Mouse (Mus musculus) CH12.LX (cell line): ENCODE measurements around the gene Kiss1r. TPM values are rescaled to one million over a fixed set of nuclear protein-coding genes. Genes with fewer than 3 reads are reported as not detected.

Experiments used
- DNase-seq: peaks from one replicate; pipeline ENCODE4 v3.0.0-alpha.2; 2013; ENCODE audit errors: extremely low read depth
- H3K27ac ChIP-seq: 2 replicates; pipeline ENCODE4 v1.5.1; 2012; ENCODE audit warnings: low read depth, mild to moderate bottlenecking, control low read depth, moderate library complexity; ENCODE audit not compliant: insufficient read depth
- H3K27me3 ChIP-seq: replicated peaks from 2 replicates; pipeline ENCODE3; 2012; ENCODE audit warnings: inconsistent platforms
- H3K36me3 ChIP-seq, 2 experiments: replicated peaks in 1 of 2; 2 replicates each; pipeline versions ENCODE3 to v1.6.1; 2012; ENCODE audit warnings: inconsistent platforms in 1 of 2, low read length in 1 of 2, mild to moderate bottlenecking in 1 of 2, mixed read lengths in 1 of 2, moderate library complexity in 1 of 2; ENCODE audit not compliant: control insufficient read depth in 1 of 2, insufficient read depth in 1 of 2
- H3K4me1 ChIP-seq, 2 experiments: 2 replicates each; pipeline ENCODE4 v1.6.1; 2012; ENCODE audit warnings: inconsistent platforms in 1 of 2, moderate library complexity in 1 of 2; ENCODE audit not compliant: insufficient read depth in 2 of 2, control insufficient read depth in 1 of 2
- H3K4me2 ChIP-seq: 2 replicates; pipeline ENCODE4 v1.6.1; 2012; ENCODE audit warnings: low read depth, mild to moderate bottlenecking, control low read depth; ENCODE audit not compliant: poor library complexity, insufficient read depth, severe bottlenecking
- H3K4me3 ChIP-seq, 3 experiments: fragments of 150-350 bp in 1 of 3; sonication (generic) in 1 of 3; replicated peaks in 1 of 3; 2 replicates each; pipeline versions ENCODE3 to v1.5.1; 2011 to 2012; ENCODE audit warnings: low read depth in 2 of 3, low read length in 2 of 3, mild to moderate bottlenecking in 2 of 3, moderate library complexity in 2 of 3, control low read depth in 1 of 3, improper control_type of control experiment in 1 of 3, inconsistent platforms in 1 of 3, mixed read lengths in 1 of 3; ENCODE audit not compliant: poor library complexity in 1 of 3
- H3K79me2 ChIP-seq: replicated peaks from 2 replicates; pipeline ENCODE4 v1.6.1; 2012; ENCODE audit warnings: mild to moderate bottlenecking, moderate library complexity; ENCODE audit not compliant: control insufficient read depth, poor library complexity, insufficient read depth, severe bottlenecking; ENCODE audit errors: extremely low read depth
- H3K9ac ChIP-seq: 2 replicates; pipeline ENCODE4 v1.6.1; 2012; ENCODE audit warnings: low read depth, mild to moderate bottlenecking, control low read depth, moderate library complexity; ENCODE audit not compliant: insufficient read depth
- H3K9me3 ChIP-seq: replicated peaks from 2 replicates; pipeline ENCODE3; 2012; ENCODE audit warnings: low read length, inconsistent platforms, mixed read lengths
- CHD1 ChIP-seq: IDR thresholded peaks from 2 replicates; pipeline ENCODE4 v1.6.1; 2012; ENCODE audit warnings: low read depth, low read length, improper control_type of control experiment, inconsistent platforms
- CHD2 ChIP-seq: IDR thresholded peaks from 2 replicates; pipeline ENCODE4 v1.6.1; 2011; ENCODE audit warnings: low read length, improper control_type of control experiment
- EP300 ChIP-seq: IDR thresholded peaks from 2 replicates; pipeline ENCODE4 v1.6.1; 2011; ENCODE audit warnings: low read length, improper control_type of control experiment
- ETS1 ChIP-seq: conservative IDR thresholded peaks from 2 replicates; pipeline ENCODE4 v1.6.1; 2012; ENCODE audit warnings: low read depth, mild to moderate bottlenecking, inconsistent platforms, low read length, improper control_type of control experiment, moderate library complexity
- GABPA ChIP-seq: IDR thresholded peaks from 2 replicates; pipeline ENCODE4 v1.6.1; 2012; ENCODE audit warnings: low read depth, low read length, improper control_type of control experiment, inconsistent platforms; ENCODE audit not compliant: insufficient replicate concordance
- IRF4 ChIP-seq: IDR thresholded peaks from 2 replicates; pipeline ENCODE4 v1.6.1; 2014; ENCODE audit warnings: low read depth, mild to moderate bottlenecking, inconsistent platforms, low read length, improper control_type of control experiment
- JUN ChIP-seq: IDR thresholded peaks from 2 replicates; pipeline ENCODE4 v1.6.1; 2011; ENCODE audit warnings: low read depth, mild to moderate bottlenecking, low read length, improper control_type of control experiment, moderate library complexity; ENCODE audit not compliant: insufficient read depth
- JUND ChIP-seq: conservative IDR thresholded peaks from 2 replicates; pipeline ENCODE4 v1.6.1; 2011; ENCODE audit warnings: low read depth, low read length, improper control_type of control experiment
- KAT2A ChIP-seq: IDR thresholded peaks from 2 replicates; pipeline ENCODE4 v1.6.1; 2012; ENCODE audit warnings: low read length, improper control_type of control experiment, inconsistent platforms; ENCODE audit not compliant: insufficient replicate concordance
- MAFK ChIP-seq: IDR thresholded peaks from 2 replicates; pipeline ENCODE4 v1.6.1; 2011; ENCODE audit warnings: low read length, improper control_type of control experiment; ENCODE audit not compliant: insufficient replicate concordance
- MAZ ChIP-seq: IDR thresholded peaks from 2 replicates; pipeline ENCODE4 v1.6.1; 2012; ENCODE audit warnings: low read depth, mild to moderate bottlenecking, inconsistent platforms, low read length, improper control_type of control experiment, moderate library complexity
- MXI1 ChIP-seq: IDR thresholded peaks from 2 replicates; pipeline ENCODE4 v1.6.1; 2011; ENCODE audit warnings: mild to moderate bottlenecking, low read depth, low read length, improper control_type of control experiment
- PAX5 ChIP-seq: IDR thresholded peaks from 2 replicates; pipeline ENCODE4 v1.6.1; 2012; ENCODE audit warnings: low read length, inconsistent platforms, mixed read lengths
- POLR2A ChIP-seq: IDR thresholded peaks from 2 replicates; pipeline ENCODE4 v1.6.1; 2011; ENCODE audit warnings: low read depth, mild to moderate bottlenecking, improper control_type of control experiment, low read length
- POLR2AphosphoS2 ChIP-seq: IDR thresholded peaks from 2 replicates; pipeline ENCODE4 v1.6.1; 2011; ENCODE audit warnings: low read depth, low read length, improper control_type of control experiment
- RAD21 ChIP-seq: IDR thresholded peaks from 2 replicates; pipeline ENCODE4 v1.6.1; 2011; ENCODE audit warnings: low read depth, mild to moderate bottlenecking, low read length, improper control_type of control experiment, moderate library complexity
- RCOR1 ChIP-seq: conservative IDR thresholded peaks from 2 replicates; pipeline ENCODE4 v1.6.1; 2012; ENCODE audit warnings: low read depth, mild to moderate bottlenecking, inconsistent platforms, low read length, improper control_type of control experiment
- SIN3A ChIP-seq: IDR thresholded peaks from 2 replicates; pipeline ENCODE4 v1.6.1; 2012; ENCODE audit warnings: low read length, improper control_type of control experiment, inconsistent platforms
- TBP ChIP-seq: conservative IDR thresholded peaks from 2 replicates; pipeline ENCODE4 v1.6.1; 2011; ENCODE audit warnings: low read depth, low read length, improper control_type of control experiment
- UBTF ChIP-seq: IDR thresholded peaks from 2 replicates; pipeline ENCODE4 v1.6.1; 2012; ENCODE audit warnings: low read depth, mild to moderate bottlenecking, inconsistent platforms, low read length, improper control_type of control experiment, moderate library complexity
- USF1 ChIP-seq: IDR thresholded peaks from 2 replicates; pipeline ENCODE4 v1.6.1; 2014; ENCODE audit warnings: low read depth, mild to moderate bottlenecking, inconsistent platforms, low read length, improper control_type of control experiment
- ZNF384 ChIP-seq: IDR thresholded peaks from 2 replicates; pipeline ENCODE4 v1.6.1; 2012; ENCODE audit warnings: low read depth, low read length, improper control_type of control experiment, inconsistent platforms
- dilution Hi-C: fragments of 300-500 bp; cut with MboI; formaldehyde crosslinking; loops from 2 replicates; pipeline ENCODE4 v1.14.3; 2020; ENCODE audit warnings: low sequenced_read_pairs; ENCODE audit not compliant: extremely low pct_unique_long_range_greater_than_20kb, extremely low pct_ligation_motif_present
- in situ Hi-C: fragments of 300-500 bp; cut with MboI; formaldehyde crosslinking; loops from 3 replicates; pipeline ENCODE4 v1.14.3; 2019; ENCODE audit warnings: low sequenced_read_pairs, low pct_ligation_motif_present, low pct_unique_long_range_greater_than_20kb, mixed read lengths
- polyA plus RNA-seq: library from polyadenylated mRNA; unstranded; fragments of >175 nt; gene quantifications from 2 replicates; pipeline ENCODE4 v1.2.1, GENCODE M21; 2012; ENCODE audit warnings: low read depth; ENCODE audit not compliant: insufficient read length
- total RNA-seq, 2 experiments: library from RNA; depleted of rRNA; stranded (reverse); fragments of 300-350 nt in 1 of 2; fragments of >200 nt in 1 of 2; gene quantifications; 2 replicates each; pipeline ENCODE4 v1.2.3; 2012 to 2014

Gene Kiss1r
- total and polyA plus RNA-seq, 3 experiments, result 0.17 to 0.76 (median 0.24) TPM

DNA sequence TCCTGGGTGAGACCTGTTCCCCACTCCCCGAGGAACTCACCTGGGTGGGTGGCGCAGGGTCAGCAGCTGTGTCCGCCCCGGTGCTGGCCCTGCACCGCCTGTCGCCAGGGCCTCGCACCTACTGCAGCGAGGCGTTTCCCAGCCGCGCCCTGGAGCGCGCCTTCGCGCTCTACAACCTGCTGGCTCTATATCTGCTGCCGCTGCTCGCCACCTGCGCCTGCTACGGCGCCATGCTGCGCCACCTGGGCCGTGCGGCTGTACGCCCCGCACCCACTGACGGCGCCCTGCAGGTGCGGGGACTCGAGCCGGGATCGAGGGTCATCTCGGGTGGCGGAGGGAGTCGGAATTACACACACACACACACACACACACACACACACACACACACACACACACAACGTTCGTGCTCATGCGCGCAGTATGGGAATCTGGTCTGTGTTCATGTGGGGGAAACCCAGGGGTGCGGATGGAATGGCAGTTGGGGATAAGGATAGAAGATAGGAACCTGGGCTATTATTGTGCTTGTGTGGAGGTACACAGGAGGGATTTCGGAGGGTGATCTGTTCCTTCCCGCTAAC, 4.3 kb downstream of the Kiss1r start, which contains the start of gene R3hdm4:
R3hdm4 (minus strand) TSS at position 251 of the 578 bp plus-strand sequence.
- TF ChIP-seq JUND (no peak), RCOR1 (no peak), SIN3A (no peak), MAFK (no peak), POLR2AphosphoS2 (no peak), CHD1 (no peak)
- TF ChIP-seq, all 38 proteins: peak for 0
- Histone ChIP-seq H3K4me1 (peaks cover 3 to 32% of the 10 kb centered on the region in 2 experiments), H3K27ac (no peak within 1 kb of the TSS), H3K4me3 (no peak within 1 kb of the TSS), H3K79me2 (no peaks in the 10 kb centered on the region; the same call in 1 of the 2 replicates), H3K36me3 (no peaks in the 10 kb centered on the region), H3K27me3 (no peaks in the 10 kb centered on the region), H3K9ac (no peak within 1 kb of the TSS), H3K9me3 (peaks cover 4% of the 10 kb centered on the region), H3K4me2 (no peak within 1 kb of the TSS)
- in situ Hi-C loops, result loop anchor here (5.0 kb wide), 1 partner anchor 89 kb away; no protein-coding TSS in a partner anchor
- dilution Hi-C loops, result no loop called here
- no peak for DNase-seq

DNA sequence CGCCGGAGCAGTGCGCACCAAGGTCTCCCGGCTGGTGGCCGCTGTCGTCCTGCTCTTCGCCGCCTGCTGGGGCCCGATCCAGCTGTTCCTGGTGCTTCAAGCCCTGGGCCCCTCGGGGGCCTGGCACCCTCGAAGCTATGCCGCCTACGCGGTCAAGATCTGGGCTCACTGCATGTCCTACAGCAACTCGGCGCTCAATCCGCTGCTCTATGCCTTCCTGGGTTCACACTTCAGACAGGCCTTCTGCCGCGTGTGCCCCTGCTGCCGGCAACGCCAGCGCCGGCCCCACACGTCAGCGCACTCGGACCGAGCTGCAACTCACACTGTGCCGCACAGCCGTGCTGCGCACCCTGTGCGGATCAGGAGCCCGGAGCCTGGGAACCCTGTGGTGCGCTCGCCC, 4.8 kb downstream of the Kiss1r start:
- Histone ChIP-seq H3K9me3 (peaks cover 4% of the 10 kb centered on the region), H3K4me2 (no peak overlapping the region), H3K9ac (no peak overlapping the region), H3K4me3 (no peak overlapping the region), H3K27me3 (no peaks in the 10 kb centered on the region), H3K4me1 (peaks cover 2 to 33% of the 10 kb centered on the region in 2 experiments; a peak in 2 of 4 replicates), H3K36me3 (no peaks in the 10 kb centered on the region), H3K79me2 (no peaks in the 10 kb centered on the region), H3K27ac (no peak overlapping the region)
- TF ChIP-seq MAZ (no peak), EP300 (no peak), PAX5 (no peak), MAFK (no peak)
- no peak for DNase-seq
- in situ Hi-C loops (loop anchor here (5.0 kb wide), 1 partner anchor 89 kb away; no protein-coding TSS in a partner anchor), dilution Hi-C loops (no loop called here)

DNA sequence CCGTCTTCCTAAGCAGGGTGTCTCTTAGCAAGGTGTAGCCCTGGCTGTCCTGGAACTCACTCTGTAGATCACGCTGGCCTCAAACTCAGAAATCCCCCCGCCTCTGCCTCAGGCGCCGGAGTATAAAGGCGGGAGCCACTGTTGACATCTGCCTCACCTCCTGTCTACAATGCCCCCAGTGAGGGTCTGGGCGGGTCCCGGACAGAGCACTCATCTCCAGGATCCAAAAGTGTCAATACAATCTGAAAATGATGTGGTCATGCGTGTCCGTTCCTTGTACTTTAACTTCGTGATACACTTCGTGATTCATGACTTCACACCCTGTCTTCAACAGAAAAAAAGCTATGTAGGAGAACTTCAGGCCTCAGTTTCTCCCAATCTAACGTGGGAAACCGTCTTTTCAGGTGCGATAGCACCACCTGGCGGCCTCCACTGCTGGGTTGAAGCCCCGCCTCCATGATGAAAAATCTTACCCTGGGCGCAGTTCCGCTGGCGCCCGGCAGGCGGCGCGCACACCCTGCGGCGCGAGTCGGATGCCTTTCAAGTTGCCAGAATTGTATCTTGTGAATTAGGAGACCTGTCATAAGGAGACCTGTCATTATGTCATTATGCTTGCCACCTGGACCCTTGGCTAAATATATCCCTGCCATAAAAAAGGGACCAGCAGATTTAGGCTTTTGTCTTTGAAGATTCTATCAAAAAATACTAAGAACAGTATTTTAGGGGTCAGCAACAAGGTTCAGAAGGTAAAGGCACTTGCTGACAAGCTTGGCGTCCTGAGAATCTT, 8.4 kb downstream of the Kiss1r start:
- peaks cover 4% of the 10 kb centered on the region for H3K9me3 ChIP-seq
- peak; percentile 81 for DNase-seq
- dilution Hi-C loops, result no loop called here
- peak overlapping the region; percentile 92 for H3K4me2 ChIP-seq
- peaks cover 0 to 6% of the 10 kb centered on the region in 2 experiments for H3K36me3 ChIP-seq
- in situ Hi-C loops, result loop anchor here (5.0 kb wide), 3 partner anchors 33 to 93 kb away; partner anchors contain the start of genes Cfd and Wdr18
- peaks cover 33% of the 10 kb centered on the region for H3K79me2 ChIP-seq
- no peak overlapping the region for H3K4me3 ChIP-seq
- H3K27me3 ChIP-seq, result no peaks in the 10 kb centered on the region
- H3K4me1 ChIP-seq, result peaks cover 2 to 38% of the 10 kb centered on the region in 2 experiments
- H3K9ac ChIP-seq, result peak overlapping the region; percentile 75; the same call in 1 of the 2 replicates
- H3K27ac ChIP-seq, result peak overlapping the region; percentile 81; the same call in 1 of the 2 replicates
- no peak for TF ChIP-seq MAFK
- no peak for TF ChIP-seq CHD2
- no peak for TF ChIP-seq USF1
- TF ChIP-seq PAX5, result no peak
- no peak; the same call in none of the 2 replicates for TF ChIP-seq RAD21
- peak; percentile 52; the same call in 1 of the 2 replicates for TF ChIP-seq MXI1
- TF ChIP-seq TBP, result no peak
- TF ChIP-seq SIN3A, result peak; percentile 94
- no peak for TF ChIP-seq KAT2A
- peak; percentile 53 for TF ChIP-seq EP300
- TF ChIP-seq ETS1, result peak; percentile 56; the same call in 1 of the 2 replicates
- peak; percentile 56; the same call in 1 of the 2 replicates for TF ChIP-seq POLR2A
- TF ChIP-seq GABPA, result no peak; the same call in 1 of the 2 replicates
- TF ChIP-seq IRF4, result peak; percentile 86
- no peak for TF ChIP-seq JUN
- TF ChIP-seq UBTF, result no peak
- TF ChIP-seq ZNF384, result peak; percentile 12; the same call in 1 of the 2 replicates
